Mouse (Mus musculus): ENCODE data around the gene Noto.

GRCm38 (mm10) chr6:85459621-85460020 lies 35.9 kb downstream of the Noto start:
- no peak for TF ChIP-seq CTCF (IDR thresholded peaks at IDR 0.05; ENCODE audit: borderline replicate concordance, control insufficient read depth, extremely low read depth, insufficient read depth, low read length, poor library complexity)
- TF ChIP-seq POLR2A (IDR thresholded peaks at IDR 0.05; ENCODE audit: control insufficient read depth, extremely low read depth, insufficient read depth, low read length, poor library complexity): no peak

Measured in thymus, adult 2 months (tissue).